Mouse (Mus musculus): ENCODE results near the gene Fam160a1.
A peak's percentile ranks its signal among the peaks of the same experiment; 100 is the strongest.

The Fam160a1 gene

DNA sequence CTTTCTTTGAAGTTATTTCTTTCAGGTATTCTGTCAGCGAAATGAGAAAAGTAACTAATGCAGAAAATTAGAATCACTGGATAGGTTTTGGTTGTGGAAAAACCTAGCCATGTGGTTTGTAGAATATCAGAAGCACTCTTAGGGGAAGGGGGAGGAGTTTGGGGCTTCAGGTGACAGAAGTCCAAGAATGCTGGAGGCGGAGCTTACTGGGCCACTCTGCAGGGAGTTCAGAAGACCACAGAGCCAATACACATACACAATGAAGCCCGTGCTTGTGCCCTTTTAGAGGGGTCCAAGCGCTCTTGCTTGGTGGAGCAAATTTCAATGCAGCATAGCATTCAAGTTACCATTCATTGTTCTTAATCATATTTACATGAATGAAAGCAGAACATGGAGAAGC lies 68.2 kb downstream of the Fam160a1 start:
- DNase-seq (ENCODE audit: low spot score in 2 of 2): no peak

GRCm38 (mm10) chr3:85746116-85746515 lies 71.0 kb downstream of the Fam160a1 start:
- no peak for DNase-seq (ENCODE audit: low spot score in 2 of 2)

DNA sequence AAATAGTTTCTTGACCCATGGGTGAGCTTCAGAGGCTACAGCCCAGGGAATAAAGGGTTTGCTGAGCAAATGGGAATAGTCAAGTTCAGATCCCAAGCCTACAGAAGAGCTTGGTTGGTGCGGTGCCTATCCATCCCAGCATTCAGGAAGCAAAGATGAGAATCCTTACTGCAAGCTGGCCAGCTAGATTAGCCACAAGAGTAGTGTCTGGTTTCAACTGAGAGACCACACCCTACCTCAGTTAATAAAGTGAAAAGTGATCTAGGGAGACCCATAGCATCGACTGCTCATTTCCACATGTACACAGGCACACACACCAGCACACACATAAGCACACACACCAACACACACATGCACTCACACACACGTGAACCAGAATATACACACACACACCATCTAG lies 75.3 kb downstream of the Fam160a1 start:
- no peak for DNase-seq (ENCODE audit: low spot score in 2 of 2)

GRCm38 (mm10) chr3:85738591-85738990 lies 78.5 kb downstream of the Fam160a1 start:
- no peak for DNase-seq (ENCODE audit: low spot score in 2 of 2)

DNA sequence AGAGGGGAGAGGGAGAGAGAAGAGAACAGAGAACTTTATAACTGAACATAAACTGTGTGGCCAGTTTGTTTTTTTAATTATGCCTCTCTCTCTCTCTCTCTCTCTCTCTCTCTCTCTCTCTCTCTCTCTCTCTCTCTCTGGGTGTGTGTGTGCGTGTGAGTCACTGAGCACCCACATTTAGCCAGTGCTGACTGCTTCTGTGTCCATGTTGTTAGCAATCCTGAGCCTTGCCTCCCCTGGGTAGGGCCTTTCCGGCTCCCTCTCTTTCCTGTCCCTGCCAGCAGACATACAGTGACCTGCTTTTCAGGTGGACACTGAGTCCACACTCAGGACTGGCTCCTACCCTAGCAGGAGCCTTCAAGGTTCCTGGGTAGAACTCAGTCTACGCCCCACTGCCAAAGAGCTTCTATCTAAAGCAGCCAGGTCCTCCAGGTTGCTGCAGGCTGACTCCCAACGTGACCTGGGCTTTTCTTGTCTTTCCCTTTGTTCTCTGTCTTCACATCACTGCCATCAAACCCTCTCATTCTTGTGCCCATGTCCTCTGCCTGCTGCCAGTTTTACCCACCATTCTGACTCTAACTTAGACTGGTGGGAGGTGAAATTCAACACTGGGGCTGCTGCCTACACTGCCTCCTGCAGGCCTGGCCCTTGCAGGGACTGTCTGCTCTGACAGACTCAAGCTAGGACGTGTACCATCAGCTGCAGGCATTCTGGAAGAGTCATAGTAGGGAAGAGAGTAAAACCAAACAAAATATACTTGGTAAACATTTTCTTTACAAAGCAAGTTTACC lies 83.0 kb downstream of the Fam160a1 start:
- no peak for DNase-seq (ENCODE audit: low spot score in 2 of 2)

- DNase-seq (ENCODE audit: low spot score in 2 of 2): no peak
These were observed 89.9 kb downstream of the Fam160a1 start for GRCm38 (mm10) chr3:85727171-85727570.

DNA sequence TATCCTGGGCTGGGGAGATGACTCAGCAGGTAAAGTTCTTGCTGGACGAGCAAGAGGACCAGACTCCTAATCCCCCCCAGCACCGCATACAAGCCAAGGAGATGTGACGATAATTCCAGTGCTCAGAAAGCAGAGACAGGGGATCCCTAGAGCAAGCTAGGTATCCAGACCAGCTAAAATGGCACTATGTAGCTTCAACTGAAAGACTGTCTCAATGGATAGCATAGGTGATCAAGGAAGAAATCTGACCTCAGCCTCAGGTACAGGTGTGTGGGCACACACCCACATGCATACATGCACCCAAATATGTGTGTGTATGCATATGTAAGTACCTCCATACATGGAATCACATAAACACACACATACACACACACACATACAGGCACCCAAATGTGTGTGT lies 91.1 kb downstream of the Fam160a1 start:
- no peak for DNase-seq (ENCODE audit: low spot score in 2 of 2)

DNA sequence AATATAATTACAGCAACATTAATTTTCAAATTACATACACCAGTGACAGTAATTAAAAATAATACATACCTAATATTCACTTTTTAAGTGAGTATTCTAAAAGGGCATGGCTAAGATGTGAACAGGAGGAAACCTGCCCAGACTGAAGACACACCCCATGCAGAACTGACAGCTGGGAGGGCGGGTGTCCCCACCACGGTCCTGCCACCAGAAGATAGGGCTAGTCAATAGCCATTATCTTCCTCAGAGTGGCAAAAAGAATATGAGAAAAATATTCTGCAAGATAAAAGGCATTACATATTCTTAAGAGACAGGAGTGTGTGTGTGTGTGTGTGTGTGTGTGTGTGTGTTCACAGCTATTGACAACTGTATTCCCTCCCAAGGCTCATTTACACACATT lies 92.0 kb downstream of the Fam160a1 start:
- peak in 1 of 2 experiments; percentile 55 for DNase-seq (ENCODE audit: low spot score in 2 of 2)

DNA sequence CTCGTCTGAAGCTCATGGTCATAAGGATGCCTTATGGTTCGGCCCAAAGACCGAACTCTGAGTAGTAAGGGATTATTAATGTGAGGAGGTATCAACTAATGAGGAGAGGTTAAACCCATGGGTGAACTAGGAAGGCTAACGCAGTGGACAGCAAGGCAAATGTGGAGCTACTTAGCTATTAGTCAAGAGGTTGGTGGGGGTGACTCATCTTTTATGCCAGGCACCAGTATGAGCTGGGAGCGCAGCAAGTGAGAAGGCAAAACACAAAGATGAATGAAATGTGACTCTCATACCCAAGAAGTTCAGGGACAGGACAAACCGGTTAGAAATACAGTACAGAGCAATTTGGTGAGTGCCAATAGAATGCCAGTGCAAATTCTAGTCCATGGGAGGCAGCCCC lies 94.5 kb downstream of the Fam160a1 start:
- no peak for DNase-seq (ENCODE audit: low spot score in 2 of 2)

DNA sequence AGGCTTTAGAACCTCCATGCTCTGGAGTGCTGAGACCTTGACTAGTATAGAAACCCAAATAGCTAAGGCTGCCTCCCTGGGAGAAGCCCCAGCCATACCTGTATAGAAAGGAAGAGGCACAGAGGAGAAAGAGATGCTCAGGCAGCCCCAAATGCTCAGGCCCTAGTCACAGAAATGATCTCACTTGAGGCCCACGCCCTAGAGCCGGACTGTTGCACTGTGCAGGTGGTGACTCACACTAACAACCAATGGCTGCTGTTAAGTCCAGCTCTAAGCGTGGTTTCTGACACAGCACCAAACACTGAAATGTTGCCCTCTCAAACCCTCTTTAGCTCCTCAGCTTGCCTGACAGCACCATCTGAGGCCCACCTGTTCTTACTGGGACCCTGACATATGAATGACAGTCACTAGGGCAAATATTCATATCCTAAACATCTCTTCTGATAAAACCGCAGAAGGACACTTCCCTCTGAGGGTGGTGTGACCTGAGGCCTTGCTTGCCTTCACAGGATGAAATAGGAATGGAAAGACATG lies 101.3 kb downstream of the Fam160a1 start:
- DNase-seq (ENCODE audit: low spot score in 2 of 2): no peak

GRCm38 (mm10) chr3:85713936-85714709 lies 103.0 kb downstream of the Fam160a1 start:
- DNase-seq (ENCODE audit: low spot score in 2 of 2): no peak

DNA sequence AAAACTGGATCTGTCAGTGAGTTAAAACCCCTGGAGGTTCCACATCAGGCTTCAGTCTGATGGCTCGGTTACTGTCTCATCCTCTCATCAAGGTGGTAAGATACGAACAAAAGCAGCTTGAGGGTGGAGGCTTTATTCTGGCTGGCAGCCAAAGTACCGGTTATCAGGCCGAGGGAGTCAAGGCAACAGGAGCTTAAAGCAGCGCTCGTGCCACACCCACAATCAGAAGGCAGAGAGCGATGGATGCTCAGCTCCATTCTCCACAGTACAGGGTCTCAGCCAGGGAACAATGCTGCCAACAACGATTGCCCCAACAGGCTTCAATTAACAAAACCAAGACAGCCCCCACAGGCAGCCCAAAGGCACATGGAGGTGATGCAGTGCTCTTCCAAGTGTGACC lies 106.4 kb downstream of the Fam160a1 start:
- peak in 1 of 2 experiments; percentile 41 for DNase-seq (ENCODE audit: low spot score in 2 of 2)

DNA sequence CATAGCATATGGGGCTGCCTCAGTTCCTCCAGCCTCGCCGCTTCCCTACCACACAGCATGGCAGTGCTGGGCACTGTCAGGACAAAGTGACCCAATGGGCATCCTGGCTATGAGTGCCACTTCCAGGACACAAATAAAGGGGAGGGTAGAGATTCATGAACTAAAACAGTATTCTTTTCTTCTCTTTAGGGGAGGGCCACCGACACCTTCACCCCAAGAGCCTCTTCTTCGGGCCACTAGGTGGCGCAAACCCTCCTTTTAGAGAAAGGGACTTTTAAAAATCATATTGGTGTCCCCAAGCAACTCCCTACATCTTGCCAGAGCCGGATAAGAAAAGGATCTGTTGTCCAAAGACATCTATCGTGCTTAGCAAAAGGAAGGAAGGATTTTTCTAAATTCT lies 109.7 kb downstream of the Fam160a1 start:
- peak; percentile 17 to 69 for DNase-seq (ENCODE audit: low spot score in 2 of 2)

GRCm38 (mm10) chr3:85703141-85703882 lies 113.8 kb downstream of the Fam160a1 start:
- no peak for DNase-seq (ENCODE audit: low spot score in 2 of 2)

GRCm38 (mm10) chr3:85698496-85698895 lies 118.6 kb downstream of the Fam160a1 start:
- no peak for DNase-seq (ENCODE audit: low spot score in 2 of 2)

DNA sequence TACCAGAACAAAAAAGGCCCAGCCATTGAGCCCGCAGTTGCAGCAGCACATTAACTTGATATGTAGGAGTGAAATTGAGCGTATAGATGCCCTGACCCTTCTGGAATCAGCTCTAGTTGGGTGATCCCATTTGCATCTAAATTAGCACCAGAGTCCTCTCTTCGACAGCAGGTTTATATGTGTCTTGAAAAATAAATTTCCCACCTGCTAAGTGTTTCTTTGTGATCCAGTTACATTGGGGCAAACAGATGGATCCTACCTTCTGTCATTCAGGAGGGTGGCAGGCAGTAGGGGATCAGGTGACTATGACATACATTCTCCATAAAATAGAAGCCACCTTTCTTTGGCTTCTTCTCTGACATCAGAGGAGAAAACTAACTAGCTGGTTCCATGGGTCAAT lies 122.0 kb downstream of the Fam160a1 start:
- DNase-seq (ENCODE audit: low spot score in 2 of 2): no peak

DNA sequence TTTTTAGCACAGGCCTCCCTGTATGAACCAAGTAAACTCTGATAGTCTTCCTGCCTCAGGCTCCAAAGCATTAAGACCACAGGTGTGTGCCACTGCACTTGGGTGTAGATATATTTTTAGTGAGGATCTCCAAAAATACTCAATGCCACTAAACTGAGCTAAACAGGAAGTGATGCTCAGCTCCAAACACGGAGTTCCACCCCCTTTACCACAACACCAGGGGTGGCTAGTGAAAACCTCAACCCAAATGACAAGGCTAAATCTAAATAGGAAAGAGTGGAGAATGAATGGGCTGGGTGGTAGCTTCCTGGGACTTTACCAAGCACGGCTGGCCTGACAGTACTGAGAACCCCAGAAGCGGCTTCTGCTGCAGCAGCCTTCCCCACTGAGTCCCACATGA lies 124.1 kb downstream of the Fam160a1 start:
- no peak for DNase-seq (ENCODE audit: low spot score in 2 of 2)

GRCm38 (mm10) chr3:85691134-85691533 lies 126.0 kb downstream of the Fam160a1 start:
- DNase-seq (ENCODE audit: low spot score in 2 of 2): no peak

DNA sequence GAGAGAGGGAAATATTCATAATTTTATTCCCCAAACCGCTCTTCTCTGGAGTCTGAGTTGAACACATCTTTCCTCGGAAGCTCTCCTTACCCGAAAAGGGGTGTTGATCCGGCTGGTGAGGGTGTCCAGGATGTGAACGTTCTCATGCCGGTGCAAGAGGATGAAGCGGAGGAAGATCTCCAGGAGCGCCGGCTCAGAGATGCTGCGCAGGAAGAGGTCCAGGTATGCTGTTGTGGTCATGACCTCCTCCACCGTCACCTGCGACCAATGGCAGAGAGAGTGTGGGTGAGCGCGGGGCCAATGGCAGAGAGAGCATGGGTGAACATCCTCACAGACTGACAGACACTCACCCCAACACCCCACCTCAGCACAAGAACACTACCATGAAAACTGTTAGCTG lies 128.8 kb downstream of the Fam160a1 start:
- DNase-seq (ENCODE audit: low spot score in 2 of 2): no peak

GRCm38 (mm10) chr3:85685271-85685670 lies 131.8 kb downstream of the Fam160a1 start:
- no peak for DNase-seq (ENCODE audit: low spot score in 2 of 2)

DNA sequence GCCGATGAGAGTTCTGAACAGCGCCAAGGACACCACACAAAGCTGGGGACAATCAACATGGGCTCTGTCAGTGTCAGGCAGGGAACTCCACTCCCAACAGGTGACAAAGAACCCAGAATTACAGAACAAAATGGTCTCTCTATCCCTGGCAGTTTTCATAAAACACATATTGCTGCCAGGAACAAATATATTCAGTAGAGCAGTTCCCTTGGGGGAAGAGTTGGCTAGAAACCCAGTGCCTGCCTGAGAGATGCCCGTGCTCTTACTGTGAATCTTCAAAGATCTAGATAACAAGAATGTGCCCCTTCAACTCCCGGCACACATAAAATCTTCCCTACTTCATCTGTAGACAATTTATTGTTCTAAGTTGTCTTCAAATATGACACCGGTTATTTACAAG lies 133.5 kb downstream of the Fam160a1 start:
- no peak for DNase-seq (ENCODE audit: low spot score in 2 of 2)

GRCm38 (mm10) chr3:85681136-85681535 lies 136.0 kb downstream of the Fam160a1 start:
- no peak for DNase-seq (ENCODE audit: low spot score in 2 of 2)
